Mouse (Mus musculus): ENCODE data around the gene Pdzk1ip1. TPM values are rescaled to one million over a fixed set of nuclear protein-coding genes. Genes with fewer than 3 reads are reported as not detected.

The Pdzk1ip1 gene
- polyA plus RNA-seq, 1 experiment from 2014 or later: 9.0 TPM

Other genes with a start within 250 kb of the Pdzk1ip1 start
- 0.81 and 1.1 TPM in 2 replicates for gene Foxd2, start 179.8 kb upstream of the Pdzk1ip1 start, polyA plus RNA-seq (2016; fragmentation: Nextera tagmentation; extraction: Ambion mirVana)
- not detected in 2 replicates for gene Foxe3, start 162.7 kb upstream of the Pdzk1ip1 start, polyA plus RNA-seq (2016; fragmentation: Nextera tagmentation; extraction: Ambion mirVana)
- 61.3 and 69.6 TPM in 2 replicates for gene Cmpk1, start 101.5 kb upstream of the Pdzk1ip1 start, polyA plus RNA-seq (2016; fragmentation: Nextera tagmentation; extraction: Ambion mirVana)
- gene Stil, start 88.5 kb upstream of the Pdzk1ip1 start, polyA plus RNA-seq (2016; fragmentation: Nextera tagmentation; extraction: Ambion mirVana): 16.9 and 19.8 TPM in 2 replicates
- 1.7 TPM in 2 replicates for gene Tal1, start 32.3 kb upstream of the Pdzk1ip1 start, polyA plus RNA-seq (2016; fragmentation: Nextera tagmentation; extraction: Ambion mirVana)
- 0.04 and 0.06 TPM in 2 replicates for gene Cyp4x1, start 45.6 kb downstream of the Pdzk1ip1 start, polyA plus RNA-seq (2016; fragmentation: Nextera tagmentation; extraction: Ambion mirVana)
- gene Cyp4a29, start 153.4 kb downstream of the Pdzk1ip1 start, polyA plus RNA-seq (2016; fragmentation: Nextera tagmentation; extraction: Ambion mirVana): not detected in 2 replicates
- not detected in 2 replicates for gene Cyp4a12a, start 210.3 kb downstream of the Pdzk1ip1 start, polyA plus RNA-seq (2016; fragmentation: Nextera tagmentation; extraction: Ambion mirVana)

All from limb, embryonic 10.5 days (tissue).